Mouse (Mus musculus) ES-Bruce4 (cell line): ENCODE measurements around the gene Brd2. TPM values are rescaled to one million over a fixed set of nuclear protein-coding genes. Genes with fewer than 3 reads are reported as not detected.

Source experiments
- H3K27ac ChIP-seq: 2 replicates; pipeline ENCODE4 v1.5.1; 2012; ENCODE audit warnings: low read length, inconsistent platforms; ENCODE audit not compliant: insufficient read depth
- H3K27me3 ChIP-seq: 2 replicates; pipeline ENCODE4 v1.6.1; 2012; ENCODE audit warnings: mild to moderate bottlenecking, low read length, inconsistent platforms; ENCODE audit not compliant: control insufficient read depth, poor library complexity, insufficient read depth, severe bottlenecking
- H3K36me3 ChIP-seq: 2 replicates; pipeline ENCODE4 v1.6.1; 2012; ENCODE audit warnings: inconsistent platforms, mild to moderate bottlenecking, low read length, moderate library complexity; ENCODE audit not compliant: control insufficient read depth, poor library complexity, insufficient read depth, severe bottlenecking
- H3K4me1 ChIP-seq: one replicate; pipeline ENCODE4 v1.8.1; 2011; ENCODE audit warnings: low read length; ENCODE audit not compliant: control insufficient read depth, insufficient read depth
- H3K4me3 ChIP-seq: 2 replicates; pipeline ENCODE4 v1.5.1; 2011; ENCODE audit warnings: low read depth, mild to moderate bottlenecking, low read length
- H3K9ac ChIP-seq: 2 replicates; pipeline ENCODE4 v1.6.1; 2012; ENCODE audit warnings: low read depth, mild to moderate bottlenecking, inconsistent platforms; ENCODE audit not compliant: poor library complexity, severe bottlenecking
- H3K9me3 ChIP-seq: replicated peaks from 2 replicates; pipeline ENCODE4 v1.6.1; 2012; ENCODE audit warnings: mild to moderate bottlenecking, low read length, inconsistent platforms; ENCODE audit not compliant: control insufficient read depth, poor library complexity, insufficient read depth, severe bottlenecking
- CTCF ChIP-seq: IDR thresholded peaks from one replicate; pipeline ENCODE4 v1.8.1; 2011; ENCODE audit warnings: low read depth, low read length
- EP300 ChIP-seq: IDR thresholded peaks from 2 replicates; pipeline ENCODE4 v1.6.1; 2011; ENCODE audit warnings: low read depth, low read length; ENCODE audit not compliant: insufficient read depth
- POLR2A ChIP-seq: IDR thresholded peaks from one replicate; pipeline ENCODE4 v1.8.1; 2011; ENCODE audit warnings: low read length; ENCODE audit not compliant: insufficient read depth
- polyA plus RNA-seq: library from polyadenylated mRNA; stranded (reverse); fragments of >200 nt; gene quantifications from 2 replicates; pipeline ENCODE4 v1.2.4, GENCODE M21; 2011; ENCODE audit warnings: low read depth; ENCODE audit not compliant: missing spikeins, insufficient read depth, insufficient read length

Gene Brd2
- polyA plus RNA-seq, 1 experiment: 199 TPM

DNA sequence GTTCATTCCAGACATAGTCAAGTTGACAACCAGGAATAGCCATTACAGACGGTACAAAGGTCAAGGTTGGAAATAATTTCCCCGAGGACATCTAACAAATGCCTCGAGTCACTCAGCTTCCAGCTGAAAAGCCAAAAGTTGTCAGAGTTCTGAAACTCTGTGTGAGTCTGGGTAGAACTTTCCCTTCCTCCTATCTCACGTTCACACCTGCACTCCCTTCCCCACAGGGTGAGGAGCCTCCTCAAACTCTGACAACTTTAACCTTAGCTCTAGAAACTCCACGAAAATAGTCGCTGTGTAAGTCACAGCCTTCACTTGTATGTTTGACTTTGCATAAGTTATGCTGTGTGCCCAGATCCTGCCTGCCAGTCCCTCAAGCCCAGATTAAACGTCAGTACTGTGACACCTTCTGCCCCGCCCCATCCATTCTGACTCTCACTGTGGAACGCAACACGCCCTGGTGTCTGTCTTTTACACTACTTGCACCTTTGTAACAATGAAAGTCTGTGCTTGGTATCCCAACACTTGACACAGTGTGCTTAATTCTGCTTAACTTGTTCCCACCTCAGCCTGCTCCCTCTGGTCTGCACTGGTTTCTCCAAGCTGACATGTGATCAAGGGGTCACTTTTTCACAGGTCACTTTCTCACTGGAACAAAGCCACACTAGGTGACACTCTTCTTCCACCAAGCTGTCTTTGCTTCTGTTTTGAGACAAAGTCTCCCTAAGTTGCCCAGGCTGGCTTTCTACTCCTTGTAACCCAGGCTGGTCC lies 23.5 kb downstream of the Brd2 start:
- Histone ChIP-seq H3K4me3 (no peak overlapping the region), H3K9me3 (no peaks in the 10 kb centered on the region), H3K9ac (no peak overlapping the region), H3K27ac (no peak overlapping the region), H3K36me3 (no peaks in the 10 kb centered on the region), H3K4me1 (no peaks in the 10 kb centered on the region), H3K27me3 (no peaks in the 10 kb centered on the region)
- TF ChIP-seq CTCF (no peak), EP300 (no peak), POLR2A (no peak)

- Histone ChIP-seq H3K9ac (no peak overlapping the region), H3K4me3 (no peak overlapping the region), H3K27ac (no peak overlapping the region), H3K36me3 (no peaks in the 10 kb centered on the region), H3K4me1 (no peaks in the 10 kb centered on the region), H3K27me3 (no peaks in the 10 kb centered on the region), H3K9me3 (no peaks in the 10 kb centered on the region)
- TF ChIP-seq EP300: no peak
- TF ChIP-seq CTCF: no peak
- TF ChIP-seq POLR2A: no peak
These were observed 25.2 kb downstream of the Brd2 start for GRCm38 (mm10) chr17:34097272-34097671.

- no peaks in the 10 kb centered on the region for H3K36me3 ChIP-seq
- H3K27me3 ChIP-seq: no peaks in the 10 kb centered on the region
- no peak for TF ChIP-seq CTCF
- no peak for TF ChIP-seq EP300
- TF ChIP-seq POLR2A: no peak
- H3K9ac ChIP-seq: no peak overlapping the region
- H3K4me1 ChIP-seq: no peaks in the 10 kb centered on the region
- H3K4me3 ChIP-seq: no peak overlapping the region
- H3K27ac ChIP-seq: no peak overlapping the region
- H3K9me3 ChIP-seq: no peaks in the 10 kb centered on the region
These were observed 25.9 kb downstream of the Brd2 start for GRCm38 (mm10) chr17:34096497-34097010.

- H3K4me1 ChIP-seq: no peaks in the 10 kb centered on the region
- no peak overlapping the region for H3K4me3 ChIP-seq
- TF ChIP-seq POLR2A (no peak), EP300 (no peak), CTCF (no peak)
- H3K9me3 ChIP-seq: no peaks in the 10 kb centered on the region
- no peak overlapping the region for H3K27ac ChIP-seq
- no peaks in the 10 kb centered on the region for H3K27me3 ChIP-seq
- H3K36me3 ChIP-seq: no peaks in the 10 kb centered on the region
- no peak overlapping the region for H3K9ac ChIP-seq
These were observed 28.0 kb downstream of the Brd2 start for GRCm38 (mm10) chr17:34094283-34095035.

DNA sequence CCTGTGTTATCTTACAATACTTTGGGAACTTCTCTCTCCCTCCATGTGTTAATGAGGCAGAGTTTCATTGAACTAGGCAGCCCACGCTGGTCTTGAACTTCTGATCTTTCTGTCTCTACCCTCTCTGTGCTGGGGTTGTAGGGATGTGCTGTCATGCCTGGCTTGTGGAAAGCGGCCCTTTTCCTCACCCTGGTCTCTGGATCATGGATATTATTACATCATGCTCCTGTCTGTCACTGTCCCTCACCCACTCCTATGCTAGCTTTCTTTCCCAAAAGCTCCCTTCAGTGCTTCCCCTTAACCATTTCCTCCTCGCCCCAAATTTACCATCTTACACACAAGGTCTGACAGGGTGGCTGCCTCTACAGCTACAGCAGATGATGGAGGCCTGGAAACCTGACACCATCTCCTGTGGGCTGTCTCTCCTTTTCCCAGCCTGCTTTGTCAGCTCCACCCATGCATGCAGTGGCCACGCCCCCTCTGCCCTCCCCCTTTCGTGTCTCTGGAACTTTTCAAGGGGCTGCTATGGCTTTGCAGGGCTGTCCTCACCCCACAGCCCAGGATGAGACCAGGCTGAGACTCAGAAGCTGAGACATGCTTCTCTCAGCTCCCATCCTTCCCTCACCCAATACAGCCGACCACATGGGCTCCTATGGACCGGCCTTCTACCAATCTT lies 29.1 kb downstream of the Brd2 start:
- H3K9ac ChIP-seq: no peak overlapping the region
- no peak for TF ChIP-seq POLR2A
- no peak overlapping the region for H3K4me3 ChIP-seq
- no peaks in the 10 kb centered on the region for H3K9me3 ChIP-seq
- no peaks in the 10 kb centered on the region for H3K36me3 ChIP-seq
- no peaks in the 10 kb centered on the region for H3K27me3 ChIP-seq
- H3K27ac ChIP-seq: no peak overlapping the region
- no peaks in the 10 kb centered on the region for H3K4me1 ChIP-seq
